Mouse (Mus musculus): Measurements from ENCODE around the gene Aqp11. TPM values are rescaled to one million over a fixed set of nuclear protein-coding genes. Genes with fewer than 3 reads are reported as not detected.

The Aqp11 gene
- total RNA-seq (2023; ENCODE audit: inconsistent age): 0.42 to 0.99 TPM in 2 of 4 replicates, not detected in the others

GRCm38 (mm10) chr7:97737638-97738456 lies at the start of gene Aqp11:
TSS of gene Aqp11 (minus strand) at chr7:97738289.

GRCm38 (mm10) chr7:97696506-97697254 lies 41.4 kb downstream of the Aqp11 start, which contains the start of gene Clns1a:
TSS of gene Clns1a (plus strand) at chr7:97696634.

Other genes starting within 250 kb of the Aqp11 start
- gene Aamdc, start 158.8 kb downstream of the Aqp11 start, total RNA-seq (2023; ENCODE audit: inconsistent age): 9.0 to 11.2 TPM (median 9.8 TPM) in 4 replicates
- gene Rsf1, start 158.4 kb downstream of the Aqp11 start, total RNA-seq (2023; ENCODE audit: inconsistent age): 74.5 to 87.7 TPM (median 77.4 TPM) in 4 replicates
- 50.6 to 52.7 TPM (median 51.4 TPM) in 4 replicates for gene Clns1a, start 41.7 kb downstream of the Aqp11 start, total RNA-seq (2023; ENCODE audit: inconsistent age)
- 2.8 to 4.5 TPM (median 2.9 TPM) in 4 replicates for gene Pak1, start 50.3 kb upstream of the Aqp11 start, total RNA-seq (2023; ENCODE audit: inconsistent age)
- not detected in 4 replicates for gene Gdpd4, start 181.7 kb upstream of the Aqp11 start, total RNA-seq (2023; ENCODE audit: inconsistent age)

Data from B cell, adult (primary cell).